Mouse (Mus musculus): ENCODE measurements around the gene Tmem221.

- TF ChIP-seq CTCF (IDR thresholded peaks at IDR 0.05; ENCODE audit: low read depth, low read length): no peak
- no peak for TF ChIP-seq POLR2A (IDR thresholded peaks at IDR 0.05; ENCODE audit: borderline replicate concordance, low read depth, low read length)
Observed at GRCm38 (mm10) chr8:71568941-71569340, 10.3 kb upstream of the Tmem221 start.
